Mouse (Mus musculus) c-Kit-negative CD71-positive TER-119-positive erythroid progenitor cells, embryonic 14.5 days (primary cell): Measurements from ENCODE around the gene Hkdc1.

ENCODE experiments used
- DNase-seq: peaks from one replicate; pipeline ENCODE4 v3.0.0-alpha.2; 2013; ENCODE audit warnings: low read depth, low spot score

Hkdc1 gene

GRCm38 (mm10) chr10:62380936-62381335 lies 41.4 kb downstream of the Hkdc1 start:
- DNase-seq: no peak

GRCm38 (mm10) chr10:62379808-62380207 lies 42.5 kb downstream of the Hkdc1 start, which contains the start of gene Hk1:
Gene Hk1 (minus strand): TSS chr10:62379908.
- no peak for DNase-seq

GRCm38 (mm10) chr10:62358827-62359226 lies 63.5 kb downstream of the Hkdc1 start:
- DNase-seq: no peak

GRCm38 (mm10) chr10:62356105-62356730 lies 66.1 kb downstream of the Hkdc1 start:
- DNase-seq: no peak

- DNase-seq: no peak
Observed at GRCm38 (mm10) chr10:62345147-62345546, 77.1 kb downstream of the Hkdc1 start.

DNA sequence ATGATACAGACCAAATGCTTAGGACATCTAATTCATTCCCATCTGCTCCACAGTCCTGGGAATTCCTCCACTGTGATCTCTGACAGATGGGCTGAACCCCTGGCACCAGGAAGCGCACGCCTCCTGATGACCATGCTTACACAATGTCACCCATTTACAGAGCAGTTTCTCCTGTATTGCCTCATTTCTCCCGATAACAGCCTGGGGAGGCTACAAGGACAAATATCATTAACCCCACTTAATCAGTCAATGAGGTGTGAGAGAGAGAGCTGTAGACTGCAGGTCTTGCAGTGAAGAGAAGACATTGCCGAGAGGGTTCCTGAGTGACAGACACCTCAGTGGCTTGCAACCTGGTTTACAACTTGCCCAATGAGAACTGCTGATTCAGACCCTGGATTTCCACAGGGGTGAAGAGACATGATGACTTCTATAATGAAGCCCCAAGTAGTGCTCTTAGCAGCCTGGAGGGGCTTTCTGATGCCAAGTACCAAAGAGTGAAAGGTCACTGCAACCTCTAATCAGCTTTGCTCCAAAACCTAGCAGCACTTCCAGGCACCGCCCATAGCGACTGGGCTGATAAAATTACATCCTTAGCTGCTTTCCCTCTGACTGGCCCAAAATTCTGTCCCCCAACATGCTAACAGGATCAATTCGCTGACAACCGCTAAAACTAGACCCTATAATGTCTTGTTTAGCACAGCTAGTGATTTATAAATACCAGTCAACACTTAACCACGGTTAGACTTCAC lies 78.1 kb downstream of the Hkdc1 start:
- no peak for DNase-seq

DNA sequence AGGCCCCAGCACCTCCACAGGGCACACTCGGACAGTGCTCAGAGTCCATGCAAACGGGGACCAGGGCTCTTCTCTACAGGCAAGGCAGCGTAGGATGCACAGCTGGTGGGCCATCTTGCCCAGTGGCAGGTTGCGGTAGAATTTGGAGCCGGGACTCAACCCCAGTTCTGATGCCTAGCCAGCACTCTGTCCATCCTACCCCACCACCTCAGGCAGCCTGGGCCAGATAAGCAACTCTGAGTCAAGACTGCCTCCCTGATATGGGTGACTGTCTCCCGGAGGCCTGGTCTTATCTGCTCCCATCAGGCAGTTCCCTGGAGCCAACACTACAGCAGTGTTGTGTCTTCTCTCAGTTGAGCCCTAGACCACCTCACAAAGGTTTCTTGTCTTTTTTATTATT lies 79.8 kb downstream of the Hkdc1 start:
- peak; percentile 69 for DNase-seq

DNA sequence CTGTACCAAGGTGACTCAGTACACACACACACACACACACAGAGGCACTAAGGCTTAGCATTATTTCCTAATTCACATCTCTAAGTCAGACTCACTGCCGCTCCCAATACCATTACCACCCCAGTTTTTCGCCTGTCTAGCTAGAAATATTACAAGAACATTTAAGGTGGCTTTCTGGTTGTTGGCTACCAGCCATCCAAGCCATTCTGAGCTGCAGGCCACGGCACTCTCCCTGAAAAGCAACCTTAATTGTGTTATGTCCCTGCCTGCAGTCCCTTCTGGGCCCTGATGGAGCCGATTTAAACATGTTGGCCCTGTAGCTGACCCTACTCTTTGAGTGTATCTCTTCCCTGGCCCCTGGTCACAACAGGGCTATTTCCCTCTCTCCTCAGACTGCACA lies 80.3 kb downstream of the Hkdc1 start:
- no peak for DNase-seq

DNA sequence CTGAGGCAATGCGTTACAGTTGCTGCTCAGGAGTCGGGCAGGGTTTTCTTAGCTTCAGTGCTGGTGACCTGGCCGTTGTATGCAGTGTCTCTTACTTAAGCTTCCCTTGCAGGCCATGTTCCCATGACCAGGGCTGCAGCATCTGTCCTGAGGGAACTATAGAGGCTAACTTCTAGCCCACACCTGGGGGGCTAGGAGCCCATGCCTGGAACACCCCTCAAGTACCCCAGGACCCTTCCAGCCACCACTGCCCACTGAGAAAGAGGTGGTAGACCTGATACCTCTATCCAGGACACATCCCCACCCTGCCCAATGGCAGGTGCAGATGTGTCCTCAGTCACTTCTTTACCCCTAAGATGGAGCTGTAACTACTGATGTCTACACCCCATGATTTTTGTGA lies 81.3 kb downstream of the Hkdc1 start:
- no peak for DNase-seq

- DNase-seq: peak; percentile 88
Observed at GRCm38 (mm10) chr10:62340095-62340731, 82.1 kb downstream of the Hkdc1 start.

DNA sequence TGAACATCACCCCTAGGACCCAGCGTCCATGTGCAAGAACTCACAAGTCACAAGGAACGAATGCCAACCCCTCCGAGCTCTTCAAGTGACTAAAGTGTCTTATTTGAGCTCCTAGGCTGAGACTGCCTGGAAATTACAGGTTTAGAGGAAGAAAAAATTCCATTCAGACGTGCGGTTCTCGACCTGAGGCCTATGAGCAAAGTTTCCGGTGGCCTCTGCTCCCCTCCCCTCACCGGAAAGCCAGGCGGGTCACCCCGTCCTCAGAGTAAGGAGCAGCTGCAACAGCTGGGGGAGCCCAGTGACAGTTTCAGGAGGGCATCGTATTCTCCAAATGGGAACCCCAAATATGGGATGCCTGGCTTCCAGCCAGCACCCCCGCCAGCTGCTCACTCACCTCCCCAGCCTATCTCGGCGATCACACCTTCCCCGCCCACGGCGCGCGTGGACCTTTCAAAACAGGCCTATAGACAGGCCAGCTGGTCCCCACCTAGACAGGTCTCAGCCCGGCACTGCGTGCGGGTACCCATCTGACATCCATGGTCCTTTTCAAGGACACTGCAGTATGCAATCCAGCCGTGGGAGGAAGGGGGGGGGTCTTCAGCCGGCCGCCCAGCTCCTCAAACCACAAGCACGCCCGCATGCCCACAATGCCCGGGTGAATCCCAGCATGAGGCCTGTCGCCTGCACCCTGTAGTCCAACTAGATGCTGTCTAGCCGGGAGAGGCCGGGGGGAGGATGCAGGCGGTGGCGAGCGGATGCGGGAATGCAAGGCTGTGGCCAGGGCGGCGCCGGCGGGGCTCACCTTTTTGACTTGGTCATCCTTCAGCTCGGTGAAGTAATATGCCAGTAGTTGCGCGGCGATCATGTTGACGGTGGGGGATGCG lies 82.8 kb downstream of the Hkdc1 start:
- no peak for DNase-seq

- DNase-seq: no peak
Observed at GRCm38 (mm10) chr10:62338626-62339025, 83.7 kb downstream of the Hkdc1 start.

DNA sequence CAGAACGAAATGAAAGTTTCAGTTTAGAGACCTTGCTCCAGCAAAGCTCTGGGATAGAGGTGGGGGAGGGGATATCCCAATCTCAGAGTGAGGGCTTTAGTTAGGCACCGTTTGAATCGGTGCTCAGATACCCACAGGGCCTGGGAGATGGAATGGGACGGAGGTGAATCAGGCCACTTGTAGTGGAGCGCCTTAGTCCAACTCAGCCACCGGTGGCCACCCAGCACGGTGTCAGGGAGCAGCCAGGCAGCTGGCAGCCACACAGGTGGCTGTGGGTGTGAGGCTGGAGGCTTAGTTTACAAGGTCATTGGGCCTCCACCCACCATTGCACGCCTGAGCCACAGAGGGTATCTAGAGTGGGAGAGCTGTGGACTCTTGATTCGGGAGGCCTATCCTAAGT lies 84.1 kb downstream of the Hkdc1 start:
- no peak for DNase-seq

DNA sequence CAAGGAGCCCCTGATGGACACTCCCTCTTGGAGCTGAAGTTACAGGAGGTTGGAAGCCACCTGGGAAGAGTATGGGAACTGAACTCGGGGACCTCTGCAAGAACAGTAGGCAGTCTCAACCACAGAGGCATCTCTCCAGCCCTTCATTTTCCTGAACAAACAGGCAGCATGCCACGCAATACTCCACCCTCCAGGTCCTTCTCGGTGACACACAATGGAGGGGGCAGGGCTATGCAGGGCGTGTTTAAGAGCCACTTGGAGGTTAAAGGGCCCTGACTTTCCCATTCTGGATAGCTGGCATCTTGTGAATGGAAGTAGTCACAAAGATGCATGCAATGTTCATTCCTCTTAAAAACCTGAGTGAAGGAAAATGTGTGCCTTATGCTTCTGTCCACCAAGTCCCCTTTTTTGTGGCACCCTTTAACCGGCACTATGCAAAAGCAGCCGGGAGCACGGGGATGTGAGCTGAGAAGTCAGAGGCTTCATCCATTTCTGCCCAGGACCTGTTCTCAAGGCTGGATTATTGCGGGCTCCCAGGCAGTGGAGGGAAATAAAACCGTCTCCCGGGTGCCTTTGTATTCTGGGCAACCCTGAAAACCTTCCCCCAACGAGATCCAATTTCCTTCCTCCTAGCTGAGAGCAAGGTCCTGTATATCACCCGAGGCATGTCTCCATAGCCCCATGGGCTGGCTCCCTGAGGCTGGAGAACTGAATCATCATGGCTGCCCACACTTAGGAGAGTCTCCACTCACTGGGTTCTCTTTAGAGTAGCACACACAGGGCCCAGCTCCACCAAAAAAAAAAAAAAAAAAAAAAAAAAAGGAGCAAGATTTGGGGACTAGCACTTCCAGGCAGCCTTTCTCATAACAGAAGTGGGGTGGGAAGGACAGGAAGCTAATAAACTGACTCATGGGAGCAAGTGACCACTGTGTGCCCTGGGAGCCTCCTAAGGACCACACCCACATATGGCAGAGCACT lies 85.4 kb downstream of the Hkdc1 start:
- no peak for DNase-seq

DNA sequence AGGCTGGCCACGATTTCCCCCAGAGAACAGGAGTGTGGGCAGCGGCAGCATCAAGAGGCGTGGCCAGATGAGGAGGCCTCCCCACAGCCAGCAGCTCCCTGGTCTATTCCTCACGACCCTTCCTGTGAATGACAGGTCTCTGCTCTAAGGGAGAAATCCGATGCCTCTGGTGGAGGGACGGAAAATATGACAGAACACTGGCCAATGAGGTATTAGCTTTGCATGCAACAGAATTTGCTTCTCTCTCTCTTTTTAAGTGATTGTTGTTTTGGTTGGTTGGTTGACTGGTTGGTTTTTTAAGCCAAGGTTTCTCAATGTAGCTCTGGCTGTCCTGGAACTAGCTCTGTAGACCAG lies 86.9 kb downstream of the Hkdc1 start:
- no peak for DNase-seq

DNA sequence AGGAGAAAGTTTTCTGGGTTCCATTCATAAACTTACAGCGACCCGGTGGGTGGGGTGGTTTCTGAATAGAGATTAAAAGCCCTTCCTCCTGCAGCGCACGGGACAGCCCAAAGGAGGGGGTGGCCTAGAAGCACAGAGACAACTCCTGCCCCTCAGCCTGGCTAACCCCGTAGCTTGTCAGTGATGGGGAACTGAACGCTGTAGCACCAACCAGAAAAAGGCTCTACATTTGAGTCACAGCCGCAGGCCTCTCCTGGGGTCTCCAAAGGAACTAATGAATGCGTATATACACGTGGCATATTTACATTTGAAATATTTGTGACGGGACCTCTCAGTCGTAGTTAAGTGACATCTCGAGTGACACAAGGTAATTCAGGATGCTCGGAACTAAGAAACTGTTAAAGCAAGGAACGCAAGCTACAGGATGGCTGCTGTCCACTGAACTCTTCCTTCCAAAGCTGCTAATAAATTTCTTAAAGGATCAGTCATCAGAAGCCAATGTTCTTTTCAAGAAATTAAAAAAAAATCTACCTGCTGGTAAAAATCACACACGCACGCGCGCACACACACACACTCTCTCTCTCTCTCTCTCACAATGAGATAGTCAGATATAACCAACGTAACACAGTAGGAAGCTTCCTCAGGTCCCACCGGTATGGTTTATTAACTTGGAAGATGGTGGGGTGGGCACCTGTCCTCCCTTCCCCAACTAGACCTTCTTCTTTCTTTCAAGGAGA lies 87.4 kb downstream of the Hkdc1 start:
- DNase-seq: no peak

DNA sequence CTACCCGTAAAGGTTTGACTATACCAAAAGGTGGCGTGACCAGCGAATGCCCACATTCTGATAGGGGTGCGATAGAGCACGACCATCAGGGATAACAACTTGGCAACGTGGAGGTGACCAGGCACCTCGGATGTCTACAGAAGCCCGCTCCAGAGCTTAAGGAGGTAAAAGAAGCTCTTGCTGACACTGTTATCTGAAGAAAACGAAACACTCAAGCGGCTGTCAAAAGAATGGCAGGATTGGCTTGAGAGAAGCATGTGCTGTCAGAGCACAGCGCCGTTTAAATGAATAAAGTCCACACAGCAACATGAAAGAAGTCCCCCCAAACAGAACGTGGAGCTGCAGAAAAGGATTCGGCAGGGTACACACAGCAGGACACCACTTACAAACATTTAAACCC lies 89.0 kb downstream of the Hkdc1 start:
- no peak for DNase-seq
